Mouse (Mus musculus) spleen, adult 18-20 months (tissue): ENCODE data around the gene Gm11238.
"Not testable (repeated sequence)": the region's sequence is repeated elsewhere in the genome, so short reads cannot be mapped to it uniquely, and the experiment has no call there.

Source experiments
- DNase-seq, 2 experiments: peaks; one replicate each; pipeline ENCODE4 v3.0.0; 2022; ENCODE audit warnings: mixed read lengths in 2 of 2

Gm11238 gene

GRCm38 (mm10) chr4:73607581-73607980 is at the start of gene Gm11238:
Gene Gm11238 (plus strand): TSS chr4:73607881.
- not testable (repeated sequence) for DNase-seq

DNA sequence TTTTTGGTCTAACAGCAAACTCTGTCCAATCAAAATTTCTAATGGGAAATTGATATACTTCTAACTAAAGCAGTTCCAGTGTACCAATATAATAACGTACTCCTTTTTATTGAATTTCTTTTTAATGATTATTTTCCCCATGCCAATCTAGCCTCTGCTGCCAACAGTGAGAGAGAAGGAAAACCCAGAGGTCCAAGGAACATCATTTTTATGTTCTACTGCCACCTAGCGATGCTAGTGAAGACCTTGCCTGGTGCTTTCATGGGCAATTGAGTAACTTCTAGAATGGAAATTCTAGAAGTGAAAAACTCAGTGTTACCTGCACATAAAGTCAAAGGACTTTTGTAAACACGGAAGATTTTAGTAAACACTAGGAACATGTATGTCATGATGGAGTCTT is 8.4 kb upstream of the Gm11238 start:
- no peak for DNase-seq

GRCm38 (mm10) chr4:73622684-73623083 is 15.0 kb downstream of the Gm11238 start, which contains the start of gene Gm11237:
Gene Gm11237 (plus strand): TSS chr4:73622984.
- not testable (repeated sequence) for DNase-seq

GRCm38 (mm10) chr4:73637821-73638220 is 30.1 kb downstream of the Gm11238 start, which contains the start of gene Gm11236:
Gene Gm11236 (plus strand): TSS chr4:73638121.
- DNase-seq: not testable (repeated sequence)

- not testable (repeated sequence) for DNase-seq
These were observed 54.2 kb downstream of the Gm11238 start for GRCm38 (mm10) chr4:73661864-73662263.

- DNase-seq: not testable (repeated sequence)
These were observed 60.4 kb downstream of the Gm11238 start, which contains the start of gene Gm11239 for GRCm38 (mm10) chr4:73668054-73668453. Gene Gm11239 (plus strand): TSS chr4:73668354.

- DNase-seq: not testable (repeated sequence)
These were observed 75.5 kb downstream of the Gm11238 start, which contains the start of gene Gm428 for GRCm38 (mm10) chr4:73683216-73683615. Gene Gm428 (plus strand): TSS chr4:73683516.
